Mouse (Mus musculus) testis, adult 2 months (tissue): Measurements from ENCODE around the gene Pxylp1.

Experiments used
- CTCF ChIP-seq: fragments of 200-500 bp; IDR thresholded peaks from 2 replicates; pipeline ENCODE4 v1.5.1; 2012; ENCODE audit warnings: low read depth, mild to moderate bottlenecking, inconsistent platforms, low read length, moderate library complexity; ENCODE audit not compliant: control insufficient read depth, insufficient read depth, insufficient replicate concordance
- POLR2A ChIP-seq: fragments of 200-500 bp; IDR thresholded peaks from 2 replicates; pipeline ENCODE4 v1.6.1; 2012; ENCODE audit warnings: low read depth, mild to moderate bottlenecking, inconsistent platforms, low read length, moderate library complexity; ENCODE audit not compliant: control insufficient read depth

DNA sequence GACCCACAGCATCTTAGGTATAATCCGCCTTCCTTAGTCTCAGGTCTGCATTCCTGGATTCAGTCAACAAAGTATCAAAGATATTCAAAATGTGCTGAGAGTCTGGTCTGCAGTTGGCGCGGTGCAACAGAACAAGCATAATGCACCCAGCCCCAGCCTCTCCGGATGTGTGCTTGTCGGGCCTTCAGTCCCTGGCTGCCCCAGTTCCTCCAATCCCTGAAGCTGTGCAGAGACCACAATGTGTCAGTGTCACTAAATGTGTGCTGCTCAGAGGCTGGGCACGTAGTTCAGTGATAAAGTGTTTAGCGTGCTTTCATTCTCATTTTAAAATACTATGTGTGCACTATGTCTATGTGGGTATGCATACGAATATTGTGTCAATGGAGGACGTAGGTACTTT, 108.8 kb downstream of the Pxylp1 start:
- TF ChIP-seq CTCF: no peak
- no peak for TF ChIP-seq POLR2A
